Mouse (Mus musculus) embryo, embryonic 10 days (tissue): ENCODE results near the gene Opn4.

Experiments
- DNase-seq: peaks from one replicate; pipeline ENCODE4 v3.0.0-alpha.2; 2015; ENCODE audit warnings: low spot score

Opn4 gene

DNA sequence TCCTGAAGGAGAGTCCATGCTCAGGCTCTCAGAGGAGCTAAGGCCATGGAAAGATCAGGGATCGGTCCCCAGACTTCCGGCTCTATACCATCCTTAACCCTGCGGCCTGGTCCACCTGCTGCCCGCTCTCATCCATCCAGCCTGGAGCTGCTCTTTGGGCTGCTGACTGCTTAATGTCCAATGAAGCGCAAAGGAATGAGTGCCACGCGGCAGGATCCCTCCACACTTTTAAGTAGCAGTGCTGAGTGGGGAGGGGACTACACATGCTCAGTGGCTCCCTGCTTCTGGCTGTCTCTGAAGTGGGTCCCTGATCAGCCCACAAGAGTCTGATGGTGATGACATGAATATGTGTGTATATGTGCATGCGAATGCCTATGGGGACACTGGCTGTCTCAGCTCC lies at the start of gene Opn4:
TSS of gene Opn4 (minus strand) at position 202 of the 400 bp plus-strand sequence.
- no peak for DNase-seq

DNA sequence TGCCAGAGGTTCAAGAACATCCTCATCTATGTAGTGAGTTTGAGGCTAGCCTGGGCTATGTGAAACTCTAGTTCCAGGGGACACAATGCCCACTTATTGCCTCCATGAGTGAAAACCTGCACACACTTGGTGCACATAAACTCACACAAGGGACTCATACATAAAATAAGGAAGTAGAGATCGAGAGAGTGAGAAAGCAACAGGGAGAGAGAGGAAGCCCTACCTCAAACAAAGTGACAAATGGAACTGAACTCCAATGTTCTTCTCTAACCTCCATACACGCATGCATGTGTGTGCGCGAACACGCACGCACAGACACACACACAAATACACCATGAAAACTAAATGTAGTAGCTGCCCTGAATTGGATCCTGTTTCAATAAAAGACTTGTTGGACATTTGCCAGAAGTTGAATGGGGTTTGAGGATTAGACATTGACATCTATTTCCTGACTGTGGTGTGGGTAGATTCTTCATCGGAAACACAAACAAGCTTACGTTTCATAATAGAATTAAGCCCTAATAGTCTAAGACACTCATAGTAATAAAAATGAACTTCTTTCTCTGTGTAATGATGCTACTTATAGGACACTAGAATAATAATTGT lies 48.0 kb upstream of the Opn4 start:
- DNase-seq, result no peak

DNA sequence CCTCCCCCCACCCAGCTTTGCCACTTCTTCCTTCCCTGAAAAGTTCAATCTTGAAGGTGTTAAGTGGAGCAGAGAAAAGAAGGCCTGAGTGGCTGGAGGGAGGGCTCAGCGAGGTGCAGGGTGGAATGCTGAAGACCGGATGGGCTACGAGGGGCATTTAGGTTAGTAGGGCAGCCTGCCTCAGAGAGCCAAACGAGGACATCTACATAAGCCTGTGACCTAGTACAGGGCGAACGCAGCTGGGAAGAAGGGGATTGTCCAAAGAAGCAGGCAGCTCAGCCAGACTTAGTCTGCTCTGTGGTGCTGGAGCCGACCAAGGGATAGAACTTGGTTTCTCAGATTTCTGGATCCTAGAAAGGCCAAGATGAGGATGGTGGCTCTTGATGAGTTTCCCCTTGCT lies 44.2 kb upstream of the Opn4 start:
- DNase-seq, result no peak

DNA sequence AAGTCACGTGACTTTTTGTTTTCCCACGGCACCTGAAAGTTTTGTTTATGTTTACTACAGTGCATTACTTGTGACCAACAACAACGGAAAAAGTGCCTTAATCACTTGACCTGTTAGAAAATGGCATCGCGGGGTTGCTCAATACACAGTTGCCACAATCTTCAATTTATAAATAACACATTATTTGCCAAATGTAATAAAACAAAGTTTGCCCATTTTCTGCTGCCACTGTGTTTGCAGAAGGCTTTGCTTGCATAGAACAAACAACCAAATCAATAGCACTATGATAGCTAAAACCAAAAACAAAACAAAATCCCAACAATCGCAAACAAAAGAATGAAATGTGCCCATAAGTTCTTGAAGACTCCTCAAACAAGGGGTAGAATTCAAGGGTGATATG lies 35.8 kb upstream of the Opn4 start:
- DNase-seq, result no peak

DNA sequence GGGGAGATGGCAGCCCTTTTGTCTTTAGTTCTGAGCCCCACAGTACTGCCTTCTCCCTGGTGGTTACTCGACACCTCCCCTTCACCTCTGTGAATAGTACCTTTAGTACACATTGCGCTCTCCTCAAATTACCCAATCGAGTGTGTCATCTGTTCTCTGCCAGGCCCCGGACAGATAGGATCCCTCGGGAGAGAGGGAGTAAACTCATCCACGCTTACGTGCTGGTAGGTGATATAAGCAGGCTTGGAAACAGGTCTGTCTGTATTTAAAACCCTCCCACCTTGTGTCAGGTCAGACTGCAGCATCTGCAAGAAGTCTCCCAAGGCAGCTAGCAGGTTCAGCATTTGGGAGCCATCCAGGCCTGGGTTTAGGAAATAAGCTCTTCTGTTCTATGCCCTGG lies 35.2 kb upstream of the Opn4 start:
- no peak for DNase-seq

DNA sequence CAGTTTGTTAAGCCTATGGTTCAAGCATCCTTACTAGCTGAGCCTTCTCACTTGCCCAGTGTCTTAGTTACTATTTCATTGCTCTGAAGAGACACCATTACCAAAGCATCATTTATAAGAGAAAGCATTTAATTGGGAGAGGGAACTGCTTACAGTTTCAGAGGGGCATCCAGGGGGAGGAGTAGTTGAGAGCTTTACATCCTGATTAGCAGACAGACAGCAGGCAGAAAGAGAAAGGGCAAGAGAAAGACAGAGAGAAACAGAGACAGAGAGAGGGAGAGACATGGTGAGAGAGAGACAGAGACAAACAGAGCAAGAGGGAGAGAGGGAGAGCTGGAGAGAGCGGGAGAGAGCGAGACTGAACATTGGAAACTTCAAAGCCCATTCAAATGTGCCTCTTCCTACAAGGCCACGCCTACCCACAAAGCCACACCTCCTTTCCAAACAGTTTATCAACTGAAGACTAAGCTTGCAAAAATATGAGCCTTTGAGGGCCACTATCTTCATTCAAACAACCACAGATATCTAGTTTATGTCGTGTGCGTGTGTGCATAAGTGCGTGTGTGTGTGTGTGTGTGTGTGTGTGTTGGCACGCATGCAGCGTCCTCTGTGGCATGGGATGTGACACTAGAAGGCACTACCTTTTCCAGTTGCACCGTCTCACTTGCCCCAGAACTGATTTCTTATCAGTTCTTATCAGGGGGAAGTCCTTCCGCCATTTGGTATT lies 32.9 kb upstream of the Opn4 start:
- no peak for DNase-seq

DNA sequence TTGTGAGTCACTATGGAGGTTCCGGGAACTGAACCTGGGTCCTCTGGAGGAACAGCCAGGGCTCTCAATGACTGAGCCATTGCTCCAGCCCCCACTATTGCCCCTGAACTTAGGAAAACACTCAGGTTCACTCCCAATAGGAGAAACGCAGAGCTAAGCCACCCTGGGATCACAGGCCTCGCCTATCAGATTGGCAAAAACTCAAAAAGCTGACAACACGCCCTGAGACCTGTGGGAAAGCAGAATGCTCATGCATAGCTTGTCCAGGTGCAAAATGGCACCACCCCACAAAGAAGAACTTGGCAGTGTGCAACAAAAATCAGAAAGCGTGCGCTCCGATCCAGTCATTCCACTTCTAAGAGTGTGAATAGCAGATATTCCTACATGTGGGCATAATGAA lies 26.9 kb upstream of the Opn4 start:
- no peak for DNase-seq

DNA sequence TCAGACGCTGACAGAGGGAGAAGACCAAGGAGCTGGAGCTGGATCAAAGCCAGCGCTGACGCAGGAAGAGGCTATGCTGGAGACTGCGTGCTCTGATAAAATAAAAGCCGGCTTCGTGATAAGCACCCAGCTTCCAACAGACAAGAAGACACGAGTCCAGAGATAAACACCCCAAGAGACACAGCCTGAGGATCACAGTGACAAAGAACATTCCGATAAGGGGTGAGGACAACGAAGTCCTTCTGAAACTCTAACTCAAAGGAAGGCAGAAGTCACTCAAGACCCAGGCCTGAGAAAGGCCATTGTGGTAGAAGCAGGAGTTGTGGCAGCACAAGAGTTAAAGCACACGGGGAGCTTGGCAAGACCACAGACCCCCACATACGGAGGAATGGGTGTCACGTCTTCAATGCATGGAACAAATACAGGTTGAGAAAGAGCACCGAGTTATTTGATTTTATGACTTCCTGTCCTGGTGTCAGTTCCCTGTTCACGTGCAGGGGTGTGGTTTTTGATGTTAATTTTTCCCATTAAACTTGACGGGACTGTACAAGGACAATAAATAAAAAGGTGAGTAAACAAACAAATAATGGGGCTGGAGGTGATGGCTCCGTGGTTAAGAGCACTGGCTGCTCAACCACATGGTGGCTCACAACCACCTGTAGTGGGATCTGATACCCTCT lies 23.7 kb upstream of the Opn4 start:
- no peak for DNase-seq

DNA sequence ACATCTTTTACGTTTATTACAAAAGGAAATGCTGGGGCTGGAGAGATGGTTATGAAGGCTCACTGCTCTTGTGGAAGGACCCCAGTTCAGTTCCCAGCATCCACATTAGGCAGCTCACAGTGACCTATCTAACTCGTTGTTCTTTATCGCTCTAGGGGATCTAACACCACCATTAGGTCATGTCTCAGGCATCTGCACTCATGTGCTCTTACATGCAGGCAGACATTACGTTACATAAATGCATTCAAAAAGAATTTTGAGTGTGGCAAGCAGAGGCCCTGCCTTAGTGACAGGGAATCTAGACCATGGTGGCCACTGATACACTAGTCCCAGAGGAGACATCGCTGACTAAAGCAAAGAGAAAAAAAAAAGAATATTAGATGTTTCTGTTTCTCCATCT lies 23.1 kb upstream of the Opn4 start:
- no peak for DNase-seq

DNA sequence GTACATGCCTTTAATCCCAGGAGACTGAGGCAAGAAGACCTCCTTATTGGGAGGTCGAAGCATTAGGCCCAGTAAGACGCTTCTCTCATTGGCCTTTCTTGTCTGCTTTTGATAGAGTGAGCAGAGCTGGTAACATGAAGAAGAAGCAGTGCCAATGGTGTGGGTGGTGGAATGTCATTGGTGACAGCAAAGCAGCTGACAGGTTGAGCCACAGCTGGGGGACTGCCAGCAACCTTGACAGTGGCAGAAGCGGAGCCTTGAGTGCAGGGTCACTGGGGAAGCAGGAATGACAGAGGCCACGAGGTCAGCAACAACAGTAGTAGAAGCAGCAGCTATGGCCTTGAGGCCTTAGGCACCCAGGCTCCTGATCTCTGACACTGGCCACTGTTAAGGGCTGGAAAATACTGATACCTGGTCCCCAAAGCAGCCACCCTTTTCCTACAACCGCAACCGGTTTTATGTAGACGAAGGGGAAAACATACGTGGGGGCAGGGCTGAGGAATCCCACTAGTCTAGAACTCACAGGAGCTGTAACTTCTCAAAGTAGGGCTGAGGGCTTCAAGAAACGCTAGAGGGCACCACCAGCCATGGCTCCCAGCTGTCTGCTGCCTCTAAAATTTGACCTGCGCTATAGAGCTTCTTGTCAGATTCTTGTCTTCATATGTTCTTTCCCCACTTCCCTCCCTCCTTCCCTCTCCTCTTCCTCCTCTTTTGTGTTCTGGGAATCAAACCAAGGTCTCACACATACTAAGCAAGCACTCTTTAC lies 20.9 kb upstream of the Opn4 start:
- DNase-seq, result peak; percentile 66

DNA sequence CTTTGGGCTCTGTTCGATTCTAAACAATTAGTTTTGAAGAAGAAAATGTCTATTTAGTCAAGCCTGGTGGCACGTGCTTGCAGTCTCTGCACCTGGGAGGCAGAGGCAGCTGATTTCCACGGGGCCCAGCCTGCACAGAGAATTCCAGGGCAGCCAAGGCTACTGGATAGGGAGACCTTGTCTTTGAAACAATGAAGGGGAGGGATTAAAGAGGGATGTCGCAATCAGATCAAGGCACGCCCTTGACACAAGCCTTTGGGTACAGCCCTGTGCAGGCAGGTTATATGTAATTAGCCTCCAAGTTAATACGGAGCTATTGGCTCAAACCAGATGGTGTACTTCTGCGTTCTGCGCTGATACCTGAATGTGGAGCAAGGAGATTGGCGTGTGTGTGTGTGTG lies 18.9 kb upstream of the Opn4 start:
- no peak for DNase-seq

DNA sequence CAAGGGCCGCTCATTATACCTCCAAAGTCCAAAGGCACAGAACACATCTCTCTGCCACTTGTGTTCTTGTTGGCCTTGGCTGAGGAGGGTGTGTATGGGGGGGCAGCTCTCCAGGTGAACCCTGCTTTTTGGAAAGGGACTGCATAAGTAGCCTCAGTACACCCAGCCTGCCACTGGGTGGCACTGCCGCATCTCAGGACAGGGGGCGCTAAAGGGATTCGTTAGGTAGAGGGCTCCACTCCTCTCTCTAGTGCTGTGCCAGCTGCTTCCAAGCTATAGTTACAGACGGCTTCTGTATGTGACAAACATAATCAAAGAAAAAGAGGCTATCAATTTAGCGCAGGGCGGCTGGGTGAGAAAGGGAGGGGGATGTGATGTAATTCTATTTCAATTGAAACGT lies 16.9 kb upstream of the Opn4 start:
- peak; percentile 95 for DNase-seq

DNA sequence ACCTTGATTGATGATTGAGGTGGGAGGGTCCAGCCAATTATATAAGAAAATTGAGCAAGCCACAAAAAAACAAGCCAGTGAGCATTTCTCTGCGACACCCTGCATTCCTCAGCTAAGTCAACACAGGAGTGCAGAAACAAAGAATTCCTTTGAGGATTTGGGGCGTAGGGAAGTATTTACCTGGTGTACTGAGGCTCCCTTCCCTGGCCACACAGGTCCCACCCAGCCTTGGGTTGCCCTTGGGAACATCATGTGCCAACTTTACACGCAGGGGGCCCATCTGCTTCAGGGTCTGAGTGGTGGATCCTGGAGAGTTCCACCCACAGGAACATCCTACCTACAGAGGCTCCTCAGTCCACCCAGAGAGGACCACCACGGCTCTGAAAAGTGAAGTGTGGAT lies 15.7 kb upstream of the Opn4 start:
- no peak for DNase-seq

DNA sequence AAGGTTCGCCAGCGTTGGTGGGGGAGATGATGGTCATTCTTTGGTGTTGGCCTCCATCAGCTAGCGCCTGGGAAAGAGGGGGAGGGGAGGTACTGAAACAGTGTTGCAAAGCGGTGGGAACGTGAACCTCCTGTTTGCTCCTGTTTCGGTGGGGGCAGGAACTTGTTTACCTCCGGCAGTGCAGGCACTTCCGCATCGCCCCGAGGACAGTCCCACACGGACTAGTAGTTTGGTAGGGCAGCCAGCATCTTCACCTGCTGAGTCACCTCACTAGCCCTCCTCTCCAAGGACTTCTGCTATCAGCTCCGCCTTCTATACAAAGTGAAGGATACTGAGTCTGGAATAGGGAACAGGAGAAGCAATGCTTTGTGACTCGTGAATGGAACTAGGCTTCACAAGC lies 15.1 kb upstream of the Opn4 start:
- peak; percentile 20 for DNase-seq

DNA sequence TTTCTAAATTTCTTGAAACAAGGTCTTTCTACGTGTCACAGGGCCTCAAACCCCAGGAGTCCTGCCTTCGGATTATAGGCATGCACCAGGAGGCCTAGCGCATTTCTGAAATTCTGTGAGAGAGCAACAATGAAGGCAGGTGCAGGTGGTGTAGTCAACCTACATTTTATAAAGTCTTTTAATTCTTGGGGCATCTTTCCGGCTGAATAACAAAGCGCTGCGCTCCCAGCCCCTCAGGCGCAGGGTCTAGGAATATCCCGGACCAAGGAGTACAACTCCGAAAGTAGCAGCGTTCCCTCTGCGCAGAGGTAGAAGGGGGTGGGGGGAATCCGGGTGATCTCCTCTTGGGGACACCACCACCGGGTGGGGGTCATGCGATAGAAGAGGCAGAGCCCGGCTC lies 14.6 kb upstream of the Opn4 start:
- DNase-seq, result no peak

DNA sequence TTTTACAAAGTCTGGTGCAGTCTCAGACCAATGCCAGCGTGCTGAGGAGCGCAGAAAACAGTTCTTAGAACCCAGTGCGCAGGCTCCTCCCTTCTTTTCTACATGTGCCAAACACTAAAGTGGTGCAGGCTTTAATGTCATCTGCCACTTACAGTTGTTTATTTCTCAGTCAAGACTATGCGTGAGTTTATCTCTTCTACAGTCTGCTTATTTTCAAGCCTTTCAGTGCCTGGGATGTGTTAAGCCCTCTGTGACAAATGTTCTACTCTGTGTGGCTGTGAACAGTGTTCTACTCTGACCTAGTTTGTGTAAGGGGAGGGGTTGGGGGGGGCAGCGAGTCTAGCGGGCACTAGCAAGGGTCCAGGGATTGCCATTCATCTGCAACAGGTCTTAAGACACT lies 13.6 kb upstream of the Opn4 start:
- DNase-seq, result no peak

DNA sequence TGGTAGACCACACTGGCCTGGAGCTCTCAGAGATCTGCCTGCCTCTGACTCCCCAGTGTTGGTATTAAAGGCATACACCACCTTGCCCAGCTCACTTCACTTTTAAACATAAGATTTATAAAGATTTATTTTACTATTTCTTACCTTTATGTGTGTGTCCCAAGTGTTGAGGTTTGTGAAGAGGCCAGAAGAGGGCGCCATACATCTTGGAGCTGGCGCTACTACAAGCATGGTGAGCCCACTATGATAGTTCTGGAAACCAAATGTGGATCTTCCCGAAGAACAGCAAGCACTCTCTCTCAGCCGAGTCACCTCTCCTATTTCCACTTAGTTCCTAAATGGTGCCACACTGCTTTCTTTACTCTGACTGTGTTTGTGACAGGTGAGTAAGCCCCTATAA lies 12.3 kb upstream of the Opn4 start:
- peak; percentile 54 for DNase-seq

DNA sequence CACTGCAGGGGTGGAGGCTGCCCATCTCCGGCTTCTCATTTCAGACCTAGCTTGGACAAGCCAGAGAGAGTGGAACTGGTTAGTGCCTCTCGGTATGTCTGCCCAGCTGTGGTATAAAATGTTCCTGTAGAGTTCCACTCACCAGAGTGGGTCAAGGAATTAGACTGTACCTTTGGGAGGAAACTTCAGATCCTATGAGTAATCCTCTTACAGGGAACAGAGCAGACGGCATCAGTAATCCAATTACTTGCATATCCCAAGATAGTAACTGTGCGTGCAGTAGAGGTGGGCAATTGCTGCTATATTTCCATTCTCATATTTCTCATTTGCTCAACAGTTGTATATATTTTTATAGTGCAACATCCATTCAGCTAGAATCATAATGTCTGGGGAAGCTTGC lies 11.6 kb upstream of the Opn4 start:
- DNase-seq, result no peak

DNA sequence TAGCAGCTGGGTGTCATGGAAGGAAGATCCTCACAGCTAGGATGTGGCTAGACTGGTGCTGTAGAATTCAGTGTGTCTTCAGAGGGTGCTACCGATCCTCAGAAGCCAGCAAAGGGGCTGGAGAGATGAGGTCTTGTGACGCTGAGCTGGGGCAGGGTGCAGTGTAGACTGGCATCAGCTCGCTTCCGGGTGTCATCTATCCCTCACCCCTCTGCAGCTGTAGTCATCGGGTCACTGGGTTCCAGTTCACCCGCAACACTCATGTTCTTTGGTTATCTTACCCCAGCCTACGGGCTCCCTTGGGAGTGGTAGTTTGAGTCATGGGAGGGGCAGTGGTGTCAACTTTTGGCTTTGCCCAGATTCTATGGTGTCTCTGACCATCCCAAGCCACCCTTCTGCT lies 2.0 kb upstream of the Opn4 start:
- DNase-seq, result no peak

DNA sequence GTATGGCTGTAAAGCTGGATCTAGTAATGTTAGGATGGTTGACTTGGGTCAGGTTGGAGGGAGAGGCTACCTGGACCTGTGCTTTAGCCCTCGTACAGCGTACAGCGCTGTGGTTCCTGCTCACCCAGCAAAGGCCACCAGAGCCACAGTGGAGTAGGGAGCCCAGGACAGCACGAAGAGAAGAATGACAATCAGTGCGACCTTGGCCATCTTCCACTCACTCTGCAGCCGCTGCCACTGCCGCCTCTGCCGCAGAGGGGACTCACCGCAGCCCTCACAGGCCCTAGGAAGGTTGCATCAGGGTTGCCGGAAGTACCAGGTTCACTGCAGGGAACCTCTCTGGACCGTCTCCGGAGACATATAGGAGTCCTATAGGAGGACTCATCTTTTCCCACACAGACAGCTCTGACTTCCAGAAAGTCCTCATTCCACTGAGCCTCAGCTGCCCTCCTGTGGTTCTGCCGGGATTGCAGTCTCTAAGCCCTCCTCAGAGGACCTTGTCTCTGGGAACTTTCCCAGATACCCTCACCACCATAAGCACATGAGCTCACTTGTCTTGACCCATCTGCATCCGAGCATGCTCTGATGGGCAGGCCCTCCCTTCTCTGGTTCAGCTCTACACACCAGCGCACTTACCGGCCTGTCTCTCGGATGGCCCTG lies 4.2 kb downstream of the Opn4 start:
- no peak for DNase-seq

DNA sequence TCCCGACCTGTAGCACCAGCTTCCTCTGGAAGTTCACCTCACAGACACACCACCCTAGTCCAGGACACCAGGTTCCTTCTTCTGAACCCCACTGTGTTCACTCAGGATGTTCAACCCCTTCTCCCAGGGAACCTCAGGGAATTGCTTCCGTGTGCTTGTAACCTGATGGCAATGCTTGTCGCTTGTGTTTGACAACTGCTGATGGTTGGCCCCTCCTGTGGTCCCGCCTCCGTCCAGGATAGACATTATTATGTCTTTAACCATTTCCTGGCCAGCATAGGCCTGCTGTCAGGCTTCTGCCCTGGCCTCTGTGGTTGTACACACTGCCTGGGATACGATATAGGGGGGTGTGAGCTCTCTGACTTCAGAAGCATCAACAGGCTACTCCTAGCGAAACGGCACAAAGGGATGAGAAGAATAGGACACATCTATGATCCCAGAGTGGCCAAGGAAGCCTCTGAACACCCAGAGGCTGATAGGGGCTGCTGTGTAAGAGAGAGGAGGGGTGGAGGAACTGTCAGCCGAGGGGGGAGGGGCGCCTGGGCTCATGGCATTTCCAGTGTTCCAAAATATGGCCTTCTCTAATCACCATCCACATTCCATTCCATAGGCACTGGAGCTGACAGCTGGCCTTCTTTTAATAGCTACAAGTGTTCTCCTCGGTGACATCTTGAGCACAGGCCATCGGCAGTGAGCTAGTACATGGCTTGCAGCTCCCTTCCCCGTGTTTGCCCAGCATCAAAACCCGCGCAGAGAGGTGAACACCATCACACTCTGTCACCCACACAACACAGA lies 8.0 kb downstream of the Opn4 start:
- DNase-seq, result no peak
